Mouse (Mus musculus): Measurements from ENCODE around the gene Cd44. TPM values are rescaled to one million over a fixed set of nuclear protein-coding genes. Genes with fewer than 3 reads are reported as not detected.

The Cd44 gene
- total RNA-seq (2023) = 42.9 TPM

DNA sequence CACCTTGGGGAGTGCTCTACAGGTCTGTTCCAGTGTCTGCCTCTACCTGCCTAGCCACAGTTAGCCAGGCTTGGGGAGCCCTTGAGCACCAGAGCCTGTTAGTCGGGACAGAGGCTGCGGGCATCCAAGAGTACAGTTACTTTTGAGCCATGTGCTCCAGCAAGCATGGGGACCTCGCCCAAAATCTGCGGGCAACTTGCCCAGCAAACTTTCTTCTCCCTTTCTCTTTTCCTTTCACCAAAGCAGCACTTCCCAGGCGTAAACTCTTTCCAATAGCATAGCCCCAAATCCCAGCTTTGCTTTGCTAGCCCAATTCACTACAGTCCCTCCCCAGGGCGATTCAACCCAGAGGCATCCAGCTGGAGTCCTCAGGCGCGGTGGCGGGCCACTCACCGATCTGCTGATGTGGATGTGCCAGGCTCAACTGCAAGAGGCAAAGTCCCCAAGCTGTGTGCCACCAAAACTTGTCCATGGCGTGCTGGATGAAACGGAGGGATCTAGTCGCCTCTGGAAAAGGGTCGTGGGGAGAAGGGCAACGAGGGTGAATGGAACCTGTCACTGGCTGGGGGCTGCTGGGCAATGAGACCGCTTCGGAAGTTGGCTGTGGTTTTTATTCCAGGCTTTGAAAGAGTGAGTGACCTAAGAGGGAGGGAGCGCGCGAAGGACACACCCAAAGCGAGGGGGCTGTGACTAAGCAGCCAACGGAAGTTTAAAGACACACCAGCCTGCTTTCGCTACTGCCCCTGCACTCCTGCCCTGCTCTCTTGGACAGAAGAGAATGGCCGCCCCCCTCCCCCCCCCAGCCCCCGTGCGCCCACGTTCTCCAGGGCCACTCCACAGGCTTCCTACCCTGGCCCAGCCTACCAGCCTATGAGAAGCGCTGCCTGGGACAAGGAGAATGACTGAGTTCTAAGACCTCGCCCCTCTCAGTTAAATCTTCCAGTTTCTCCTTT is at the start of gene Cd44:
Gene Cd44 (minus strand): TSS at position 791 of the 953 bp plus-strand sequence.

Other genes starting within 250 kb of the Cd44 start
- gene Slc1a2, start 243.0 kb downstream of the Cd44 start, total RNA-seq (2023) = not detected
- gene Pdhx, start 171.8 kb upstream of the Cd44 start, total RNA-seq (2023) = 11.3 TPM
- 13.6 TPM for gene Apip, start 172.0 kb upstream of the Cd44 start, total RNA-seq (2023)

Measured in CD4-positive naive resting alpha-beta T cell, adult 57 days (primary cell).